Mouse (Mus musculus): ENCODE data around the gene Nkapd1. TPM values are rescaled to one million over a fixed set of nuclear protein-coding genes. Genes with fewer than 3 reads are reported as not detected.

Gene Nkapd1
- 4.0 and 4.4 TPM in 2 replicates for polyA plus RNA-seq (2012; rRNA removed)

GRCm38 (mm10) chr9:50616766-50617603 lies at the start of gene Nkapd1, which contains the start of gene Pih1d2:
TSS of gene Nkapd1 (minus strand) at chr9:50617464.
TSS of gene Pih1d2 (plus strand) at chr9:50617321.
- under 1% methylated on average over 81 of the region's 81 CpGs for WGBS
- Histone ChIP-seq H3K27me3 (ENCODE audit: control insufficient read depth, insufficient read depth, low read length) (no peaks in the 10 kb centered on the region; the same call in 1 of the 2 replicates), H3K36me3 (ENCODE audit: control insufficient read depth, insufficient read depth, low read length) (peaks cover 10% of the 10 kb centered on the region), H3K4me3 (ENCODE audit: extremely low read depth, insufficient read depth, insufficient read length) (peak within 1 kb of the TSS; percentile 97), H3K4me1 (ENCODE audit: control insufficient read depth, insufficient read depth, insufficient read length) (peaks cover 3% of the 10 kb centered on the region), H3K27ac (ENCODE audit: insufficient read depth, low read length) (peak within 1 kb of the TSS; percentile 99)
- TF ChIP-seq CTCF (IDR thresholded peaks at IDR 0.05; ENCODE audit: extremely low read depth, insufficient read depth, insufficient read length, insufficient replicate concordance) (no peak), POLR2A (IDR thresholded peaks at IDR 0.05; ENCODE audit: low read depth, low read length) (peak; percentile 30; the same call in 1 of the 2 replicates)
- peak; percentile 77 to 89 for DNase-seq (ENCODE audit: low read depth in 1 of 2, low spot score in 2 of 2)

DNA sequence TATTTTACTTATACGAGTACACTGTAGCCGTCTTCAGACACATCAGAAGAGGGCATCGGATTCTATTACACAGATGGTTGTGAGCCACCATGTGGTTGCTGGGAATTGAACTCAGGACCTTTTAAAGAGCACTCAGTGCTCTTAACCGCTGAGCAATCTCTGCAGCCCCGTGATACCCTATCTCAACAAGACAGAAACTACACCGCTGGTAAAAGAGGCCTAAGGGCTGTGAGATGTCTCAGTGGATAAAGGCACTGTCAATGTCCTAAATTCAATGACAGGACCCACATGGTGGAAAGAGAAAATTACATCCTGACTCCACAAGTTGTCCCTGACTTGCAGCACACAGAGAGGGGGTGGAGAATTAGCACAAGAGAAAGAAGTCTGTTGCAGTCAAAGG lies 49.2 kb upstream of the Nkapd1 start:
- H3K4me1 ChIP-seq (ENCODE audit: control insufficient read depth, insufficient read depth, insufficient read length): no peaks in the 10 kb centered on the region
- no peak overlapping the region for H3K4me3 ChIP-seq (ENCODE audit: extremely low read depth, insufficient read depth, insufficient read length)
- DNase-seq (ENCODE audit: low read depth in 1 of 2, low spot score in 2 of 2): no peak
- H3K36me3 ChIP-seq (ENCODE audit: control insufficient read depth, insufficient read depth, low read length): no peaks in the 10 kb centered on the region
- H3K27me3 ChIP-seq (ENCODE audit: control insufficient read depth, insufficient read depth, low read length): no peaks in the 10 kb centered on the region
- H3K27ac ChIP-seq (ENCODE audit: insufficient read depth, low read length): no peak overlapping the region
- TF ChIP-seq POLR2A (IDR thresholded peaks at IDR 0.05; ENCODE audit: low read depth, low read length) (no peak), CTCF (IDR thresholded peaks at IDR 0.05; ENCODE audit: extremely low read depth, insufficient read depth, insufficient read length, insufficient replicate concordance) (no peak)
- 75% methylated on average over 6 of the region's 6 CpGs for WGBS

- Histone ChIP-seq H3K27me3 (ENCODE audit: control insufficient read depth, insufficient read depth, low read length) (no peaks in the 10 kb centered on the region), H3K27ac (ENCODE audit: insufficient read depth, low read length) (no peak overlapping the region), H3K4me1 (ENCODE audit: control insufficient read depth, insufficient read depth, insufficient read length) (peaks cover 3% of the 10 kb centered on the region), H3K4me3 (ENCODE audit: extremely low read depth, insufficient read depth, insufficient read length) (no peak overlapping the region), H3K36me3 (ENCODE audit: control insufficient read depth, insufficient read depth, low read length) (no peaks in the 10 kb centered on the region)
- TF ChIP-seq CTCF (IDR thresholded peaks at IDR 0.05; ENCODE audit: extremely low read depth, insufficient read depth, insufficient read length, insufficient replicate concordance): no peak
- no peak for TF ChIP-seq POLR2A (IDR thresholded peaks at IDR 0.05; ENCODE audit: low read depth, low read length)
- WGBS: 84% methylated on average over 5 of the region's 5 CpGs
- DNase-seq (ENCODE audit: low read depth in 1 of 2, low spot score in 2 of 2): no peak
These were observed 47.6 kb upstream of the Nkapd1 start for GRCm38 (mm10) chr9:50664826-50665225.

- Histone ChIP-seq H3K27me3 (ENCODE audit: control insufficient read depth, insufficient read depth, low read length) (no peaks in the 10 kb centered on the region), H3K27ac (ENCODE audit: insufficient read depth, low read length) (no peak overlapping the region), H3K4me3 (ENCODE audit: extremely low read depth, insufficient read depth, insufficient read length) (peak overlapping the region; percentile 20), H3K4me1 (ENCODE audit: control insufficient read depth, insufficient read depth, insufficient read length) (peaks cover 6% of the 10 kb centered on the region), H3K36me3 (ENCODE audit: control insufficient read depth, insufficient read depth, low read length) (peaks cover 3% of the 10 kb centered on the region; the same call in 1 of the 2 replicates)
- no peak for TF ChIP-seq POLR2A (IDR thresholded peaks at IDR 0.05; ENCODE audit: low read depth, low read length)
- no peak for TF ChIP-seq CTCF (IDR thresholded peaks at IDR 0.05; ENCODE audit: extremely low read depth, insufficient read depth, insufficient read length, insufficient replicate concordance)
- WGBS: 20% methylated on average over 12 of the region's 12 CpGs
- no peak for DNase-seq (ENCODE audit: low read depth in 1 of 2, low spot score in 2 of 2)
These were observed 43.2 kb upstream of the Nkapd1 start for GRCm38 (mm10) chr9:50660431-50660830.

DNA sequence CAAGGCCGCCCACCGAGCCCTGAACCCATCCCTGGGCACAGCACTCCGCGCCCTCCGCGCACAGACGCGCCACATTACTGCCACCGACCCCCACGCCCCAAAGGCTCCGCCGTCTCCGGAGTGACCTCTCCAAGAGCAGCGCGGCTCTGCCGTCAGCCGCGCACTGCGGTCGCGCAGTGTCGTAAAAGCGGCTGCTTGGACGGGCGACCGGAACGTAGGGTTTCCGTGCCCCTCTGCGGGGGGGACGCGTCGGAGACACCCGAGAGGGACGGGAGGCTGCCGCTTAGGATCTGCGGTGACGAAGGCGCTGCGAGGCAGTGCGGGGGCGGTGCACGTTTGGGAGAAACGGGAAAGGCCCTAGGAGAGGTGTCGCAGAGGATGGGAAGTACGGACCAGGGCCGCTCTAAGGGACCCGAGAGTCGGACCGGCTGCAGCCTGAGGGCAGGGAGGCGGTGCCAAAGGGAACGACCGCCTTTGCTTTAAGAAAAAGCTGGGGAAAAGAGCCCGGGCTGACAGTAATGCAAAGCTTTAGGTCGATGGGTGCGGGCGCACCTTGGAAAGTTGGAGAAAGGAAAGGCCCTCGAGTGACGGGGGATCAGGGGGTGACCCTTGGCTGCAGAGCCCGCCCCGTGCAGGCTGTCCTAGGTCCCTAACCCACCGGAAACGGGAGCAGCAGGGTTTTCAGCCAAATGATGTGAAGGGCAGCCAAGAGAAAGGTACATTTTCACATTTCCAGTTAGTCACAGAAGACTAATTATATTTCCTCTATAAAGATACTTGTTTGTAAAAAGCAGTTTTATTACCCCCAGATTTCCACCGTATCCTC lies 42.3 kb upstream of the Nkapd1 start, which contains the start of gene Dlat:
Dlat (minus strand) TSS at position 389 of the 826 bp plus-strand sequence.
- Histone ChIP-seq H3K4me3 (ENCODE audit: extremely low read depth, insufficient read depth, insufficient read length) (peak within 1 kb of the TSS; percentile 98), H3K27me3 (ENCODE audit: control insufficient read depth, insufficient read depth, low read length) (no peaks in the 10 kb centered on the region), H3K4me1 (ENCODE audit: control insufficient read depth, insufficient read depth, insufficient read length) (peaks cover 6% of the 10 kb centered on the region), H3K27ac (ENCODE audit: insufficient read depth, low read length) (peak within 1 kb of the TSS; percentile 65), H3K36me3 (ENCODE audit: control insufficient read depth, insufficient read depth, low read length) (peaks cover 3% of the 10 kb centered on the region; the same call in 1 of the 2 replicates)
- peak; percentile 52 to 84 for DNase-seq (ENCODE audit: low read depth in 1 of 2, low spot score in 2 of 2)
- WGBS: under 1% methylated on average over 63 of the region's 63 CpGs
- TF ChIP-seq POLR2A (IDR thresholded peaks at IDR 0.05; ENCODE audit: low read depth, low read length): peak; percentile 49; the same call in 1 of the 2 replicates
- no peak for TF ChIP-seq CTCF (IDR thresholded peaks at IDR 0.05; ENCODE audit: extremely low read depth, insufficient read depth, insufficient read length, insufficient replicate concordance)

- TF ChIP-seq CTCF (IDR thresholded peaks at IDR 0.05; ENCODE audit: extremely low read depth, insufficient read depth, insufficient read length, insufficient replicate concordance) (no peak), POLR2A (IDR thresholded peaks at IDR 0.05; ENCODE audit: low read depth, low read length) (no peak)
- Histone ChIP-seq H3K27me3 (ENCODE audit: control insufficient read depth, insufficient read depth, low read length) (no peaks in the 10 kb centered on the region), H3K4me3 (ENCODE audit: extremely low read depth, insufficient read depth, insufficient read length) (peak overlapping the region; percentile 98), H3K4me1 (ENCODE audit: control insufficient read depth, insufficient read depth, insufficient read length) (peaks cover 6% of the 10 kb centered on the region), H3K36me3 (ENCODE audit: control insufficient read depth, insufficient read depth, low read length) (peaks cover 3% of the 10 kb centered on the region; the same call in 1 of the 2 replicates), H3K27ac (ENCODE audit: insufficient read depth, low read length) (no peak overlapping the region)
- no peak for DNase-seq (ENCODE audit: low read depth in 1 of 2, low spot score in 2 of 2)
- WGBS: 1% methylated on average over 28 of the region's 28 CpGs
These were observed 41.7 kb upstream of the Nkapd1 start for GRCm38 (mm10) chr9:50658941-50659388.

Data from spleen, adult 2 months (tissue).